Mouse (Mus musculus): ENCODE measurements at regions not wholly inside any gene's neighbourhood (a gene's known extent, or its start where the extent isn't known, plus 50 kb on each side); places are given as distances from the start of the nearest gene placed in this dataset.

DNA sequence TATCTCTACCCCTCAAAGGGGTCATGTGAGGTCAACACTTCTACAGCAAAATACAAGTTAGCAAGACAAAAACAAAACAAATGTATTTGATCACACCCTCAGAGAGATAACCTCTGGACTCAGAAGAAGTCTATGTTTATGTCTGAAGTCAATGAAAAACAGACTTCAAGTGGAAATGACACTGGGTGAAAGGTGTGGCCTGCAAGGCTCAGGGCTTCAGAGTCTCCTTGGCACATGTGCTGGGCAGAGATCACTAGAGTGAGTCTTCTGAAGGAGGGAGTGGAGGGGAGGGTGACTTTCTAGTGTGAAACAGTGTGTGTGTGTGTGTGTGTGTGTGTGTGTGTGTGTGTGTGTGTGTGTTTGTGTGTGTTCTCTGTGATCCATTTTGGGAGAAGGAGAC lies 68.2 kb downstream of the Il12a start:
- Histone ChIP-seq H3K4me1 (replicated peaks; ENCODE audit: control insufficient read depth, insufficient read depth, low read length) (peaks cover 5% of the 10 kb centered on the region), H3K4me2 (ENCODE audit: low read length) (no peak overlapping the region), H3K27me3 (replicated peaks; ENCODE audit: control insufficient read depth, insufficient read depth, low read length) (no peaks in the 10 kb centered on the region), H3K9ac (ENCODE audit: low read length) (no peak overlapping the region), H3K9me3 (ENCODE audit: control insufficient read depth, low read length) (no peaks in the 10 kb centered on the region), H3K36me3 (ENCODE audit: control insufficient read depth, insufficient read depth, low read length) (no peaks in the 10 kb centered on the region), H3K27ac (ENCODE audit: low read depth) (no peak overlapping the region), H3K4me3 (ENCODE audit: low read depth, low read length) (no peak overlapping the region)
- DNase-seq (ENCODE audit: low spot score) = peak; percentile 10
- no peak for ATAC-seq (replicated peaks; ENCODE audit: low FRiP score, low TSS enrichment, low read depth)

DNA sequence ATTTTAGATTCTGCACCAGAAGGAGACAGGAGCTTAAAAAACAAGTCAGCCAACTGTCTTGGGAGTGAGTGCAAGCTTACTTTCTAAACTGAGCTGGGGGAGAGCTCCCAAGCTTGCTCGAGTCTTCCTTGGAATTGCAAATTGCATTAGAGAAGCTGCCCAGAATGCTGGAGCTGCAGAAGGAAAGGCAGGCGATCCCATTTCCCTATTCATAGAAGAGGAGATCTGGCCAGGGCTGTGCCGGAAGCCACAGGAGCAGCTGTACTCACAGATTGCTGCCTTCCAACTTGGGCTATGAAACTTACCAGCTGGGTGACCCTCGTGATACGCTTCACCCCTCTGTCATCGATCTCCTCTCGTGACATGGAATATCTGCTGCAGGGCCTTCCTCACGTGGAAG lies 68.9 kb downstream of the Il12a start:
- Histone ChIP-seq H3K9ac (ENCODE audit: low read length) (no peak overlapping the region), H3K27ac (ENCODE audit: low read depth) (peak overlapping the region; percentile 43; the same call in 1 of the 2 replicates), H3K4me1 (replicated peaks; ENCODE audit: control insufficient read depth, insufficient read depth, low read length) (peaks cover 5% of the 10 kb centered on the region), H3K36me3 (ENCODE audit: control insufficient read depth, insufficient read depth, low read length) (no peaks in the 10 kb centered on the region), H3K4me3 (ENCODE audit: low read depth, low read length) (no peak overlapping the region), H3K9me3 (ENCODE audit: control insufficient read depth, low read length) (no peaks in the 10 kb centered on the region), H3K4me2 (ENCODE audit: low read length) (no peak overlapping the region), H3K27me3 (replicated peaks; ENCODE audit: control insufficient read depth, insufficient read depth, low read length) (no peaks in the 10 kb centered on the region)
- 36% methylated on average over 8 of the region's 8 CpGs for WGBS
- DNase-seq (ENCODE audit: low spot score) (peak; percentile 49), ATAC-seq (replicated peaks; ENCODE audit: low FRiP score, low TSS enrichment, low read depth) (no peak; the same call in 1 of the 2 replicates)

DNA sequence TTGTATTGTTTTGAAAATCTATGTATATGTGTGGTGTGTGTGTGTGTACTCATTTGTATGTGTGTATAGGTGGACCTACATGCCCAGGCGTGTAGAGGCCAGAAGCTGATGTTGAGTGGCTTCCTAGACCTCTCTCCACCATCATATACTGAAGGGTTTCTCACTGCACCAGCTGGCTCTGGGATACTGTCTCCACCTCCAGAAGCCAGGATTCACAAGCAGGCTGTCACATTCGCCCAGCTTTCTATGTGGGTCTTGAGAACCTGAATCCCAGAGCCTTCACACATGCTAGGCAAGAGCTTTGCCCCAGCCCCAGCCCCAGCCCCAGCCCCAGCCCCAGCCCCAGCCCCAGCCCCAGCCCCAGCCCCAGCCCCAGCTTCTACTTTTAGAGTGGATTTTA lies 70.4 kb downstream of the Il12a start:
- DNase-seq (ENCODE audit: low spot score) (peak; percentile 43), ATAC-seq (replicated peaks; ENCODE audit: low FRiP score, low TSS enrichment, low read depth) (no peak)
- H3K4me1 ChIP-seq (replicated peaks; ENCODE audit: control insufficient read depth, insufficient read depth, low read length) = peaks cover 5% of the 10 kb centered on the region
- no peak overlapping the region for H3K4me2 ChIP-seq (ENCODE audit: low read length)
- H3K36me3 ChIP-seq (ENCODE audit: control insufficient read depth, insufficient read depth, low read length) = no peaks in the 10 kb centered on the region
- no peaks in the 10 kb centered on the region for H3K27me3 ChIP-seq (replicated peaks; ENCODE audit: control insufficient read depth, insufficient read depth, low read length)
- no peak overlapping the region for H3K4me3 ChIP-seq (ENCODE audit: low read depth, low read length)
- no peaks in the 10 kb centered on the region for H3K9me3 ChIP-seq (ENCODE audit: control insufficient read depth, low read length)
- no peak overlapping the region for H3K9ac ChIP-seq (ENCODE audit: low read length)
- 69% methylated on average over 2 of the region's 2 CpGs for WGBS
- H3K27ac ChIP-seq (ENCODE audit: low read depth) = no peak overlapping the region

DNA sequence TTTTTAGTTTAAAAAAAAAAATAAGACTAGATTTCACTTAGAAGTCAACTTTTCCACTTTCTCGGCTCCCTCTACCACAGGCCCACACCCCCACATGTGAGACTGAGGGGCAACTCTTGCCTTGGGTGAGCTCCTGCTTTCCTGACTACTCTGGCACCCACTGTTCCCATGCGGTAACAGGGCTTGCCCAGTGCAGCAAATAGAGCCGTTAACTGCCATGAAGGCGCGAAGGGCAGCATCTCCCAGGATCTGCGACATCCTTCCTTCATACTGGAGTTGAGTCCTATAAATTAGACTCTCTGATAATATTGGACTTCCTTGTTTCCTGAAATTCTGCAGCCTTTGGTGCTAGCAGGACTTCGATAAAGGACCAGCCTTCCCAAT lies 70.8 kb downstream of the Il12a start:
- no peak; the same call in 1 of the 2 replicates for ATAC-seq (replicated peaks; ENCODE audit: low FRiP score, low TSS enrichment, low read depth)

DNA sequence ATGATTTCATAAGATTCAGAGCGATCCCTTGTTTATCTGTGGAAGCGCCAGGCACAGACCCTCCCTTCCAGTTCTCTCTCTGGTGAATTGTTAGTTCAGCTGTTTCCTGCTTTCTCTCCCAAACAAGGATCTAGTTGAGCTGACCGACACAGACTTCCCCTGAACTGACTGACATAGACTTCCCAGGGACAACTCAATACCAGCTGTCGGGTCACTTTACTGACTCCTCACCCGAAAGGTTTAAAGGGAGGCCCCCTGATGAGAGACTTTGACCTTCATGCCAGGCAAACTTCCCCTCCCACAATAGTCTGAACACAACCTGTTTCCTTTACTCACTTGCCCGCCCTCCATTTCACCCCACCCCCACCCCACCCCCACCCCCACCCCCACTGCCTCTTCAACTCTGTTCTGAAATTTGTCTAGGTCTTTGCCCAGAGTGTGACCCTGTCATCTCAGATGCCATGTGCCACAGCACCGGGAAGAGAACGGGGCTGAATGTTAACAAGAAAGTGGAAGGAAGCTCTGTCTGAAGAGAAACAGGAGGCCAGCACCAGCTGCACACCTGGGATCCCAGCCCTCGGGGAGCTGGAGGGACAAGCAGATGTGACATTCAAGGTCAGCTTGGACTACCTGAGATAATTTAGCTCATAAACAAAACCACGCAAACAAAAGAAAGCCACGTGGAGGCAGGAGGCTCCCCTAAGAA lies 71.3 kb downstream of the Il12a start:
- ATAC-seq (replicated peaks; ENCODE audit: low FRiP score, low TSS enrichment, low read depth) (peak; percentile 65; the same call in 1 of the 2 replicates), DNase-seq (ENCODE audit: low spot score) (peak; percentile 52)
- no peaks in the 10 kb centered on the region for H3K36me3 ChIP-seq (ENCODE audit: control insufficient read depth, insufficient read depth, low read length)
- no peak overlapping the region for H3K4me3 ChIP-seq (ENCODE audit: low read depth, low read length)
- H3K27ac ChIP-seq (ENCODE audit: low read depth) = peak overlapping the region; percentile 34; the same call in 1 of the 2 replicates
- peak overlapping the region; percentile 6 for H3K4me2 ChIP-seq (ENCODE audit: low read length)
- peaks cover 5% of the 10 kb centered on the region for H3K4me1 ChIP-seq (replicated peaks; ENCODE audit: control insufficient read depth, insufficient read depth, low read length)
- H3K27me3 ChIP-seq (replicated peaks; ENCODE audit: control insufficient read depth, insufficient read depth, low read length) = no peaks in the 10 kb centered on the region
- H3K9ac ChIP-seq (ENCODE audit: low read length) = no peak overlapping the region
- 9% methylated on average over 11 of the region's 11 CpGs for WGBS
- no peaks in the 10 kb centered on the region for H3K9me3 ChIP-seq (ENCODE audit: control insufficient read depth, low read length)

More for the DNA sequence above, 70.8 kb downstream of the Il12a start:
- no peak overlapping the region for H3K9ac ChIP-seq (ENCODE audit: low read length)
- DNase-seq (ENCODE audit: low spot score) = no peak
- no peaks in the 10 kb centered on the region for H3K9me3 ChIP-seq (ENCODE audit: control insufficient read depth, low read length)
- no peak overlapping the region for H3K4me3 ChIP-seq (ENCODE audit: low read depth, low read length)
- H3K36me3 ChIP-seq (ENCODE audit: control insufficient read depth, insufficient read depth, low read length) = no peaks in the 10 kb centered on the region
- no peaks in the 10 kb centered on the region for H3K27me3 ChIP-seq (replicated peaks; ENCODE audit: control insufficient read depth, insufficient read depth, low read length)
- peak overlapping the region; percentile 6; the same call in 1 of the 2 replicates for H3K4me2 ChIP-seq (ENCODE audit: low read length)
- H3K4me1 ChIP-seq (replicated peaks; ENCODE audit: control insufficient read depth, insufficient read depth, low read length) = peaks cover 5% of the 10 kb centered on the region
- peak overlapping the region; percentile 34; the same call in 1 of the 2 replicates for H3K27ac ChIP-seq (ENCODE audit: low read depth)
- WGBS = 49% methylated on average over 7 of the region's 7 CpGs

DNA sequence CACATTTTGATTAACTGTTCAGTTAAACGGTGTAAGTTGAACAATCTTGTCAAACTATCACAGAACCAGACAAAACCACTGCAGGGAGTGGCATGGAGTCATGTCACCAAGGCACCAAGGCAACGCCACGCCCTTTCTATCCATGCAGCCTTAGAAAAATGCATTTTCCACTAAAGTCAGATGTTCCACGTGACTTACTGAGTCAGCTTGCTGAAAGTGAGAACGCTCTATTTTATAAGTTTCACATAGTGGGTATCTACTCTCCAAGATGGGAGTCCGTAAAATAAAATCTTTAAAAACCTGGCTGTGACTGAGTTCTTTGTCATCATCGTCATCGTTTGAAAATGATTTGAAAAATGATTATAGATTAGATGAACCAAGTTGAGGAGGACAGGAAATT lies 72.5 kb downstream of the Il12a start:
- Histone ChIP-seq H3K4me1 (replicated peaks; ENCODE audit: control insufficient read depth, insufficient read depth, low read length) (peaks cover 5% of the 10 kb centered on the region), H3K4me3 (ENCODE audit: low read depth, low read length) (no peak overlapping the region), H3K27me3 (replicated peaks; ENCODE audit: control insufficient read depth, insufficient read depth, low read length) (no peaks in the 10 kb centered on the region), H3K9me3 (ENCODE audit: control insufficient read depth, low read length) (no peaks in the 10 kb centered on the region), H3K27ac (ENCODE audit: low read depth) (no peak overlapping the region), H3K9ac (ENCODE audit: low read length) (no peak overlapping the region), H3K4me2 (ENCODE audit: low read length) (no peak overlapping the region), H3K36me3 (ENCODE audit: control insufficient read depth, insufficient read depth, low read length) (no peaks in the 10 kb centered on the region)
- DNase-seq (ENCODE audit: low spot score) (peak; percentile 29), ATAC-seq (replicated peaks; ENCODE audit: low FRiP score, low TSS enrichment, low read depth) (no peak)
- WGBS = 91% methylated on average over 8 of the region's 8 CpGs

DNA sequence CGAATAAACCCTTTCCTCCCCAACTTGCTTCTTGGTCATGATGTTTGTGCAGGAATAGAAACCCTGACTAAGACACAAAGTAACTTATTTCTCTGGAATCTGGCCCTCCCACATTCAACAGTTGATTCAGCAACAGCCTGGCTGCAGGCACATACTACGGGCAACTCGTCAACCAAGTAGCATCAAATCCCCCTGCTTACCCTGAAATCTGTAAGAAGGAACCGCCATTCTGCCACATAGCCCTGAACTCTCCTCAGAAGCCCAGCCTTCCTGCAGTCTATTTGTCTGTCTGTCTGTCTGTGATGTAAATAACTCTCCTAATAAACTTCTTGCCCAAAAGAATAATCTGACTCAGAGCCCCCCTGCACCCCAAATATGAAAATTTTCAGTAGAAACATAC lies 73.9 kb downstream of the Il12a start:
- ATAC-seq (replicated peaks; ENCODE audit: low FRiP score, low TSS enrichment, low read depth) = no peak
- 81% methylated on average over 3 of the region's 4 CpGs for WGBS

DNA sequence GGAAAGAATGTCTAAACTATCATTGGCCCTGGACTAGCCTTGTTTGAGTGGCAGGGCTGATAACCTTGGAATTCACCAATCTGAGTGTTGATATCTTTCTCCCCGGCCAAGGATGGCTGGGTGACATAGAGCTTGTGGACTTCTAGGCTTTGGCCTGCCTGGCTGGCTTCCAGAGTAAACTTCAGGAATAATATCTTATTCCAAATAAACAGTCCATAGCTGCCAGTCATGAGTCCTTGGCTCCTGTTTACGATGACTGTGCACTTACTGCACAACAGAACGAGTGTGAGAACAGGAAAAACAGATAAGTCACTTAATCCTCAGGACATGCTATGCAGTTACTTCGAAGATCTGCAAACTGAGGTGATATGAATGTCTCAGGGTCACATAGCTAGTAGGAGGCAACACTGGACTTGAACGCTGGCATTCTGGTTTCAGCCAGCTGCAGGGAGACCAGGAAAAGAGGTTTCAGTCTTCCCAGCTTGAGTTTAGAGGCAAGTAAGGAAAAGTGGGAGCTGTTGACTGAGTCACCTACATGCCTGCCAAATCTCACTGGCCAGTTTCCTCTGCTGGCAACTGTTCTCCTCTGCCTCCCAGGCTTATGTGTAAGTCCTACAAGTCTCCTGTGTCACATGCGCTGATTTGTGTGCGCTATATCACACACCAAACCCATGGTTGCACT lies 74.6 kb downstream of the Il12a start:
- Histone ChIP-seq H3K9me3 (ENCODE audit: control insufficient read depth, low read length) (no peaks in the 10 kb centered on the region), H3K4me2 (ENCODE audit: low read length) (no peak overlapping the region), H3K36me3 (ENCODE audit: control insufficient read depth, insufficient read depth, low read length) (no peaks in the 10 kb centered on the region), H3K9ac (ENCODE audit: low read length) (no peak overlapping the region), H3K27me3 (replicated peaks; ENCODE audit: control insufficient read depth, insufficient read depth, low read length) (no peaks in the 10 kb centered on the region), H3K4me1 (replicated peaks; ENCODE audit: control insufficient read depth, insufficient read depth, low read length) (peaks cover 5% of the 10 kb centered on the region), H3K27ac (ENCODE audit: low read depth) (no peak overlapping the region), H3K4me3 (ENCODE audit: low read depth, low read length) (no peak overlapping the region)
- peak; percentile 43 for DNase-seq (ENCODE audit: low spot score)
- no peak for ATAC-seq (replicated peaks; ENCODE audit: low FRiP score, low TSS enrichment, low read depth)
- 59% methylated on average over 7 of the region's 7 CpGs for WGBS

More for the DNA sequence above, 73.9 kb downstream of the Il12a start:
- DNase-seq (ENCODE audit: low spot score) = no peak
- Histone ChIP-seq H3K4me2 (ENCODE audit: low read length) (no peak overlapping the region), H3K36me3 (ENCODE audit: control insufficient read depth, insufficient read depth, low read length) (no peaks in the 10 kb centered on the region), H3K4me3 (ENCODE audit: low read depth, low read length) (no peak overlapping the region), H3K9ac (ENCODE audit: low read length) (no peak overlapping the region), H3K9me3 (ENCODE audit: control insufficient read depth, low read length) (no peaks in the 10 kb centered on the region), H3K27ac (ENCODE audit: low read depth) (no peak overlapping the region), H3K27me3 (replicated peaks; ENCODE audit: control insufficient read depth, insufficient read depth, low read length) (no peaks in the 10 kb centered on the region), H3K4me1 (replicated peaks; ENCODE audit: control insufficient read depth, insufficient read depth, low read length) (peaks cover 5% of the 10 kb centered on the region)

DNA sequence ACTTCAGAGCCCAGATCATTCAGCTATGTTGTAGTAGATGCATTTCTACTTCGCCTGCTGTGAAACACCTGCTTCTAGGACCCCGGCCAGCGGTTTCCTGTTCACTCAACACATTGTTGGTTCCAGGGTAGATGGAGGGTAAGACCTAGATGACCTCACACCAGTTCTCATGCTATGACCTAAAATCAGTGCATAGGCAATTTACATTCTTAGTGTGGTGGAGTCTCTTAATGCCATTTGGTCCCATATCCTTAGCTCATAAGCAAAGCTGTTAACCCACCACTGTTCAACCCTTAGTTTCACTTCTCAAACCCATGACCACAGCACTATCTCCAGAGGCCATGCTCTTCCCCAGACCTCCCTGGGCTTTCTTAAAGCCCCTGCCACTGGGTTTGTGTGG lies 81.1 kb downstream of the Il12a start:
- Histone ChIP-seq H3K4me3 (ENCODE audit: low read depth, low read length) (no peak overlapping the region), H3K9me3 (ENCODE audit: control insufficient read depth, low read length) (no peaks in the 10 kb centered on the region), H3K27ac (ENCODE audit: low read depth) (no peak overlapping the region), H3K4me2 (ENCODE audit: low read length) (no peak overlapping the region), H3K36me3 (ENCODE audit: control insufficient read depth, insufficient read depth, low read length) (no peaks in the 10 kb centered on the region), H3K27me3 (replicated peaks; ENCODE audit: control insufficient read depth, insufficient read depth, low read length) (no peaks in the 10 kb centered on the region), H3K4me1 (replicated peaks; ENCODE audit: control insufficient read depth, insufficient read depth, low read length) (no peaks in the 10 kb centered on the region), H3K9ac (ENCODE audit: low read length) (no peak overlapping the region)
- 96% methylated on average over 3 of the region's 3 CpGs for WGBS
- DNase-seq (ENCODE audit: low spot score) (no peak), ATAC-seq (replicated peaks; ENCODE audit: low FRiP score, low TSS enrichment, low read depth) (no peak)
